ENCODE assay signal across 8 mouse cellular contexts in the genomic region with DNA sequence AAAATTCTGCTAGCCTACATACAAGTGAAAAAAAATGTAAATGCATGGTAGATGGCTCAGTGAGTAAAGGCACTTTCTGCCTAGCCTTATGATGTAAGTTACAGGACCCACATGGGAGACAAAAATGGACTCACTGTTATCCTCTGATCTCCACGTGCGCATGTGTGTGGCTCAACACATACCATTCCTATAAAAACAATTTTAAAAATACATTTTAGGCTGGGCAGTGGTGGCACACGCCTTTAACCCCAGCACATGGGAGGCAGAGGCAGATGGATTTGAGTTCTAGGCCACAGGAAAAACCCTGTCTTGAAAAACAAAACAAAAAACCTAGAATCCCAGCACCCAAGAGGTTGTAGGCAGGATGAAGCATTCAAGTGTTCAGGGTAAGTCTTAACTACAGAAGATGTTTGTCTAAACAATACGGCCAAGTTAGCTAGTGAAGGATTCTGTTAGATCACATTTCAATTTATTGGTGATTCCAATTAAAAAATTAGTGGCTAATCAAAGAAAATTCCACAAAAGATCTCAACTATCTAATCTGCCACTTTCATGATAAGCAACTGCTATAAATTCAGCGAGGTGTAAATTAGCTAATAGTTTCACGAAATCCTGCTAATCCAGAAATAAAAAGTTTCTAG. TPM values are rescaled to one million over a fixed set of nuclear protein-coding genes. Genes with fewer than 3 reads are reported as not detected.
DNase-seq lines count a peak whose midpoint lies in the region; ATAC-seq and TF ChIP-seq lines count a peak whose summit lies in the region.

No protein-coding gene starts in this region.

- TF ChIP-seq POLR2A in MEL (IDR thresholded peaks at IDR 0.05; ENCODE audit: control insufficient read depth in 1 of 2, insufficient read depth in 1 of 2, low read depth in 1 of 2, low read length in 2 of 2, poor library complexity in 1 of 2): no peak

- H3K4me3 ChIP-seq in erythroblast, embryonic 14.5 days (replicated peaks): peak overlapping the region; percentile 98
- peak overlapping the region; percentile 64 to 82 for H3K4me3 ChIP-seq in MEL (ENCODE audit: control insufficient read depth in 1 of 2, insufficient read depth in 1 of 2, low read depth in 2 of 2, low read length in 2 of 2)
- H3K4me3 ChIP-seq in heart, embryonic 15.5 days: peak overlapping the region; percentile 99
- peak overlapping the region; percentile 78 for H3K4me3 ChIP-seq in midbrain, embryonic 10.5 days

- H3K79me2 ChIP-seq in MEL (ENCODE audit: control insufficient read depth, insufficient read depth, low read length, poor library complexity): peaks cover 42% of the 10 kb centered on the region

- ATAC-seq in erythroblast, adult 5-6 weeks (replicated peaks; ENCODE audit: low FRiP score, poor library complexity, severe bottlenecking): no peak
- no peak for ATAC-seq in heart, embryonic 15.5 days (replicated peaks; ENCODE audit: insufficient number of reproducible peaks, insufficient read depth, low FRiP score, low read depth)

- H3K4me2 ChIP-seq in heart, embryonic 15.5 days: peak overlapping the region; percentile 74

- peak overlapping the region; percentile 79 for H3K9ac ChIP-seq in MEL (ENCODE audit: control insufficient read depth, low read depth, low read length, poor library complexity, severe bottlenecking)
- peak overlapping the region; percentile 84 for H3K9ac ChIP-seq in heart, embryonic 15.5 days

- H3K36me3 ChIP-seq in erythroblast, embryonic 14.5 days (ENCODE audit: control insufficient read depth): peaks cover 23% of the 10 kb centered on the region
- peaks cover 0 to 42% of the 10 kb centered on the region in 2 experiments; a peak in 3 of 4 replicates for H3K36me3 ChIP-seq in MEL (ENCODE audit: control insufficient read depth in 1 of 2, insufficient read depth in 2 of 2, low read length in 2 of 2)
- H3K36me3 ChIP-seq in heart, embryonic 15.5 days: no peaks in the 10 kb centered on the region; the same call in 1 of the 2 replicates
- peaks cover 8% of the 10 kb centered on the region for H3K36me3 ChIP-seq in midbrain, embryonic 10.5 days

- no peak for TF ChIP-seq EP300 in MEL (IDR thresholded peaks at IDR 0.05; ENCODE audit: low read depth in 1 of 2, low read length in 2 of 2)

- peaks cover 54% of the 10 kb centered on the region for H3K4me1 ChIP-seq in erythroblast, embryonic 14.5 days (ENCODE audit: control insufficient read depth)
- H3K4me1 ChIP-seq in MEL (ENCODE audit: control insufficient read depth in 1 of 2, insufficient read depth in 2 of 2, low read length in 2 of 2): peaks cover 14 to 19% of the 10 kb centered on the region in 2 experiments
- H3K4me1 ChIP-seq in heart, embryonic 15.5 days (replicated peaks): peaks cover 33% of the 10 kb centered on the region
- peaks cover 32% of the 10 kb centered on the region for H3K4me1 ChIP-seq in midbrain, embryonic 10.5 days

- H3K27me3 ChIP-seq in erythroblast, embryonic 14.5 days (ENCODE audit: control insufficient read depth): no peaks in the 10 kb centered on the region
- H3K27me3 ChIP-seq in MEL (ENCODE audit: control insufficient read depth in 1 of 2, insufficient read depth in 2 of 2, low read length in 2 of 2): no peaks in the 10 kb centered on the region
- no peaks in the 10 kb centered on the region for H3K27me3 ChIP-seq in heart, embryonic 15.5 days
- no peaks in the 10 kb centered on the region for H3K27me3 ChIP-seq in midbrain, embryonic 10.5 days (ENCODE audit: low read depth, poor library complexity, severe bottlenecking)

- peak overlapping the region; percentile 45 for H3K27ac ChIP-seq in MEL (ENCODE audit: control insufficient read depth, low read depth, low read length)
- peak overlapping the region; percentile 100 for H3K27ac ChIP-seq in heart, embryonic 15.5 days
- peak overlapping the region; percentile 98 for H3K27ac ChIP-seq in midbrain, embryonic 10.5 days (replicated peaks)

- TF ChIP-seq RAD21 in MEL (IDR thresholded peaks at IDR 0.05; ENCODE audit: low read depth, low read length): no peak

- TF ChIP-seq CTCF in MEL (IDR thresholded peaks at IDR 0.05 in 2 of 3, conservative IDR thresholded peaks at IDR 0.05 in 1 of 3; ENCODE audit: control insufficient read depth in 1 of 3, insufficient read depth in 1 of 3, low read depth in 2 of 3, low read length in 3 of 3, poor library complexity in 1 of 3, severe bottlenecking in 1 of 3): no peak

- DNase-seq in MEL (ENCODE audit: low read depth, low spot score): peak; percentile 65
- no peak for DNase-seq in midbrain, embryonic 10.5 days (ENCODE audit: low spot score)
- DNase-seq in natural killer cell, adult 2 months (ENCODE audit: low spot score in 2 of 2): no peak
- no peak for DNase-seq in left cerebral cortex, postnatal 14 days (ENCODE audit: low spot score in 2 of 2)
- no peak for DNase-seq in urinary bladder, postnatal 25 days (ENCODE audit: low spot score)

- H3K9me3 ChIP-seq in erythroblast, embryonic 14.5 days (ENCODE audit: control insufficient read depth, low read length): no peaks in the 10 kb centered on the region
- H3K9me3 ChIP-seq in MEL (replicated peaks; ENCODE audit: insufficient read depth, low read length): no peaks in the 10 kb centered on the region
- H3K9me3 ChIP-seq in heart, embryonic 15.5 days (replicated peaks): no peaks in the 10 kb centered on the region
- no peaks in the 10 kb centered on the region for H3K9me3 ChIP-seq in midbrain, embryonic 10.5 days (replicated peaks)

- 22% methylated on average over 6 of the region's 6 CpGs for WGBS in heart, embryonic 15.5 days
- WGBS in midbrain, embryonic 10.5 days: 33% methylated on average over 6 of the region's 6 CpGs

- intact Hi-C loops in left cerebral cortex, postnatal 14 days (cut with DNase I): loop anchor here (5.0 kb wide), 1 partner anchor 54 kb away; a partner anchor contains a TSS

TF ChIP-seq in MEL, 35 proteins besides CTCF, POLR2A, EP300 and RAD21:
- TF ChIP-seq MXI1 (IDR thresholded peaks at IDR 0.05; ENCODE audit: low read depth, low read length): peak; percentile 77; the same call in 1 of the 2 replicates
- peak; percentile 88 for TF ChIP-seq MAX (IDR thresholded peaks at IDR 0.05; ENCODE audit: low read length)
- peak; percentile 71 for TF ChIP-seq MYC (IDR thresholded peaks at IDR 0.05; ENCODE audit: low read depth, low read length)
- TF ChIP-seq TBP (IDR thresholded peaks at IDR 0.05; ENCODE audit: low read depth, low read length): no peak
- TF ChIP-seq NRF1 (IDR thresholded peaks at IDR 0.05; ENCODE audit: insufficient read depth, low read depth, low read length, poor library complexity, severe bottlenecking): peak; percentile 49; the same call in 1 of the 2 replicates
- no peak for TF ChIP-seq E2F4 (IDR thresholded peaks at IDR 0.05; ENCODE audit: borderline replicate concordance, low read depth, low read length)
- TF ChIP-seq GATA1 (IDR thresholded peaks at IDR 0.05; ENCODE audit: low read depth, low read length): peak; percentile 61; the same call in 1 of the 2 replicates
- no peak for TF ChIP-seq ZMIZ1 (IDR thresholded peaks at IDR 0.05; ENCODE audit: low read depth, low read length)

RNA-seq across cellular contexts. Expression of a gene that starts 1.1 kb away (rescaled TPM):
- 1.1 and 3.0 TPM in 2 replicates for polyA plus RNA-seq in erythroblast, embryonic 14.5 days (2012)
- 69.6 and 79.0 TPM in 2 replicates for total RNA-seq in erythroblast, adult 5-6 weeks (2015; ENCODE audit: low replicate concordance)
- 82.8 and 140 TPM in 2 replicates for total RNA-seq in erythroblast, adult 5-6 weeks (2017; ENCODE audit: low replicate concordance)
- 28.2 and 36.8 TPM in 2 replicates for total RNA-seq in MEL (2012; rRNA removed)
- 100 to 1,000 TPM in 1 of 2 experiments, 10 to 100 TPM in 1; 59.2 to 105 TPM for polyA plus RNA-seq in MEL (2012; ENCODE audit: insufficient read depth in 1 of 2, insufficient read length in 2 of 2, low read depth in 1 of 2, low replicate concordance in 2 of 2, missing spikeins in 1 of 2)
- 19.7 and 20.8 TPM in 2 replicates for polyA plus RNA-seq in heart, embryonic 15.5 days (2015; fragmentation: Nextera tagmentation; extraction: Ambion mirVana)
- 31.5 and 34.0 TPM in 2 replicates for polyA plus RNA-seq in midbrain, embryonic 10.5 days (2016; fragmentation: Nextera tagmentation; extraction: Ambion mirVana)
- 10 to 100 TPM; 69.3 to 71.6 TPM for total RNA-seq in left cerebral cortex, postnatal 14 days (2021)

RNA-seq across cellular contexts. Expression of a gene that starts 54.5 kb away (rescaled TPM):
- polyA plus RNA-seq in erythroblast, embryonic 14.5 days (2012): 0.01 TPM in 1 of 2 replicates, not detected in the other
- total RNA-seq in erythroblast, adult 5-6 weeks (2015; ENCODE audit: low replicate concordance): 0.84 TPM in 1 of 2 replicates, not detected in the other
- 0.42 TPM in 1 of 2 replicates, not detected in the other for total RNA-seq in erythroblast, adult 5-6 weeks (2017; ENCODE audit: low replicate concordance)
- total RNA-seq in MEL (2012; rRNA removed): 0.33 and 0.54 TPM in 2 replicates
- under 1 TPM in 1 of 2 experiments, not detected in 1; 0.72 TPM for polyA plus RNA-seq in MEL (2012; ENCODE audit: insufficient read depth in 1 of 2, insufficient read length in 2 of 2, low read depth in 1 of 2, low replicate concordance in 2 of 2, missing spikeins in 1 of 2)
- polyA plus RNA-seq in heart, embryonic 15.5 days (2015; fragmentation: Nextera tagmentation; extraction: Ambion mirVana): 0.52 and 0.99 TPM in 2 replicates
- 1.1 and 1.3 TPM in 2 replicates for polyA plus RNA-seq in midbrain, embryonic 10.5 days (2016; fragmentation: Nextera tagmentation; extraction: Ambion mirVana)
- 1 to 10 TPM; 4.6 to 6.4 TPM for total RNA-seq in left cerebral cortex, postnatal 14 days (2021)

RNA-seq across cellular contexts. Expression of a gene that starts 54.8 kb away (rescaled TPM):
- polyA plus RNA-seq in erythroblast, embryonic 14.5 days (2012): 0.20 and 0.41 TPM in 2 replicates
- 4.8 and 18.4 TPM in 2 replicates for total RNA-seq in erythroblast, adult 5-6 weeks (2015; ENCODE audit: low replicate concordance)
- total RNA-seq in erythroblast, adult 5-6 weeks (2017; ENCODE audit: low replicate concordance): 2.4 and 3.4 TPM in 2 replicates
- total RNA-seq in MEL (2012; rRNA removed): 3.8 TPM in 2 replicates
- 1 to 10 TPM in 1 of 2 experiments, not detected in 1; 6.9 TPM for polyA plus RNA-seq in MEL (2012; ENCODE audit: insufficient read depth in 1 of 2, insufficient read length in 2 of 2, low read depth in 1 of 2, low replicate concordance in 2 of 2, missing spikeins in 1 of 2)
- 7.3 and 9.0 TPM in 2 replicates for polyA plus RNA-seq in heart, embryonic 15.5 days (2015; fragmentation: Nextera tagmentation; extraction: Ambion mirVana)
- polyA plus RNA-seq in midbrain, embryonic 10.5 days (2016; fragmentation: Nextera tagmentation; extraction: Ambion mirVana): 9.1 and 10.8 TPM in 2 replicates
- total RNA-seq in left cerebral cortex, postnatal 14 days (2021): 10 to 100 TPM; 31.4 to 33.8 TPM

Comparison
In these comparisons a context has a peak if more than half of its experiments do, and no peak if none do; other contexts are left out.
1. H3K27ac ChIP-seq: peak in every context shown above with its lines; median percentile 100 in heart, embryonic 15.5 days; 98 in midbrain, embryonic 10.5 days; 45 in MEL.